Mouse (Mus musculus): ENCODE measurements at regions not wholly inside any gene's neighbourhood (a gene's known extent, or its start where the extent isn't known, plus 50 kb on each side); places are given as distances from the start of the nearest gene placed in this dataset.
"Not testable (repeated sequence)": the region's sequence is repeated elsewhere in the genome, so short reads cannot be mapped to it uniquely, and the experiment has no call there.

- not testable (repeated sequence) for TF ChIP-seq CTCF (IDR thresholded peaks at IDR 0.05; ENCODE audit: insufficient read depth, low read length); POLR2A (IDR thresholded peaks at IDR 0.05; ENCODE audit: borderline replicate concordance, extremely low read depth, low read depth, low read length)
Measured at GRCm38 (mm10) chr17:43155271-43155670, 114.9 kb upstream of the Adgrf1 start.
